Mouse (Mus musculus): ENCODE measurements around the gene Ppp1r14c.
"Not testable (repeated sequence)": the region's sequence is repeated elsewhere in the genome, so short reads cannot be mapped to it uniquely, and the experiment has no call there.

Ppp1r14c gene

DNA sequence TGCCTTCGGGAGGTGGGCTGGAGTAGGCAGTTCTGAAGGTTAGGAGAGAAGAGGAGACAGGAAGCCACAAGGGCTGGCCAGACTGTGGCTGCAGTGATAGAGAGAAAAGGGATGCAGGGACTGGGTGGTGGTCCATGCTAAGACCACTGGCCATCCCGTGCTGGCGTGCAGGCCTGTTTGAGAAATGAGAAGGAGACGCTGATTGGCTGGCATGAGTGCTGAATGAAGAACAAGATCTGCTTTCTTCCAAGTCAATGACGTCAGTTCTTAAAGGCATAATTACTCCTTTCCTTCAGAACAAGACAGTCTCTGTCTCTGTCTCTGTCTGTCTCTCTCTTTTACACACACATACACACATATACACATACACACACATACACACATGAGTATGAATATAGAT, 36.4 kb downstream of the Ppp1r14c start:
- no peak for DNase-seq (ENCODE audit: extremely low spot score, low spot score)

DNA sequence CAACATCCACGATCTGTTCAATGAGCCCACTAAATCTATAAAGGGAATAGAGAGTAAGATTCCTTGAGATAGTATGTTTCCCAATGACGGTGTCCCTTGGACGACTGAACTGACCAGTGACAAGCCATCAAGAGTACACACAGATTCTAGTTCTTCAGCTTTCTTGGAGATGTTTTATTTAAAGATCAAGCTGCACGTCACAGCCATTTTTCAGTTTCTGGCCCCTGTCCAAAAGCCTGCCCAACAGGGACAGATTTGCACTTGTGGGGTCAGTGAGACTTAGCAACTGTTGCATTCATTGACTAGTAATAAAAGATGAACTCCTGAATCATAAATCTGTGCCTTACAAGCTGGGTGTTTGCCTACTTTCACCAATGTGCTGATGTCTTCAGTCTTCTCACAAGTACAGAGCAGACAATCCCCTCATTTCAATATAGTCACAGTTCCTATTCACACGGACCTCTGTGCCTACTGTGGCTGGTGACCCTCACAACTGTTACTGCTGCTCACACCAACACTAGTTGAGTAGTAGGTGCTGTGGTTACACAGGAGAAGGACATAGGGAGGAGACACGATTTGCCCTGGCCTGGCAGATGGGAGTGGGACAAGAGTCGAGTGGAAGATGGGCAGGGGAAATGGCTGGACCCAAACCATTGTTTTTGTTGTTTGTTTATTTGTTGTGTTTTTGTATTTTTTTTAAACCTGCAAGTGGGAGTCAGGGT, 37.7 kb downstream of the Ppp1r14c start:
- no peak for DNase-seq (ENCODE audit: extremely low spot score, low spot score)

- DNase-seq (ENCODE audit: extremely low spot score, low spot score), result no peak
These were observed 38.5 kb downstream of the Ppp1r14c start for GRCm38 (mm10) chr10:3404362-3404761.

- no peak for DNase-seq (ENCODE audit: extremely low spot score, low spot score)
These were observed 40.4 kb downstream of the Ppp1r14c start for GRCm38 (mm10) chr10:3406280-3406679.

DNA sequence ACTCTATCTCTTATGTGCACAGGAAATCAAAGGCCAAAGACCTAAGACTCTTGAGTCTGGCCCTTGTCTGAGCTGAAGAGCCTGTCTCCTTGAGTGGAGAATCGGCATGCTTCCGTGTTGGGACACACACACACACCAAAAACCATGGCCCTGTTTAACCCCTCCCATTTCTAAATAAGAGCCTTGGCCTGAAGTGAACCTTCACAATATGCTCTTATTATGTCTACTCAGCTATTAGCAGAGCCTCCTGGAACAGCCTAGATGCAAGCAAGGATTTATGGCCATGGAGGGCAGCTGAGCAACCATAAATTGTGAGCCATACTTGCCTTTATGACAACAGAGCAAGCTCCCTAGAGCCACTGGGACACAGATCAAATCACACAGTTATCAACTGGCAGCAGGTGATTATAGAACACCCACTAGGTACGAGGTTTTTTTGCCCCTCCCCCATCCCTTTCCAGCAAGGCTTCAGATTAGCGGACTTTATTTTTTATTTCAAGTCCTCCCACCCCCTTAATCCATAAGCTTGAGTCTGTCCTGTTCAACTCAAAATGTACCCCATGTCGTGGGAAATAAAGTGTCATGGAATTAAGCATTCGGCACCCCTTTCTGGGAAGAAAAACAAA, 42.3 kb downstream of the Ppp1r14c start:
- DNase-seq (ENCODE audit: extremely low spot score, low spot score), result no peak

DNA sequence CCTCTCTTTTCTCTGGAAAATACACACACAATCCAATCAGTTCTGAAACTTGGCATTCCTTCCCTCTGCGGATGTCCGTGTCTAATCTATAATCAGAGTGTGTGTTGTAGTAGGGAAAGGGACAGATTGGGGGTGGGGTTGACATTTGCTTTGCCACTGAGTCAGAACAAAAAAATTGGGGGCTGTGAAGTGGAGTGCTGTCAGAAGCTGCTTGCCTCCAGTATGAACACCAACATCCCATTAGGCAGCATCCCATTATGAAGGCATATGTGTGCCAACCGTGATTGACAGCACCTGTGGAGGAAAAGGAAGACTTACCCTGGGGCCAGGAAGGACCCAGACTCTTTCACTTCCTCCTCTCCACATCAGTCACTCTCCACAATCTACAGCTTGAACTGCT, 42.8 kb downstream of the Ppp1r14c start:
- DNase-seq (ENCODE audit: extremely low spot score, low spot score), result no peak

- DNase-seq (ENCODE audit: extremely low spot score, low spot score), result no peak
These were observed 45.4 kb downstream of the Ppp1r14c start for GRCm38 (mm10) chr10:3411222-3411621.

DNA sequence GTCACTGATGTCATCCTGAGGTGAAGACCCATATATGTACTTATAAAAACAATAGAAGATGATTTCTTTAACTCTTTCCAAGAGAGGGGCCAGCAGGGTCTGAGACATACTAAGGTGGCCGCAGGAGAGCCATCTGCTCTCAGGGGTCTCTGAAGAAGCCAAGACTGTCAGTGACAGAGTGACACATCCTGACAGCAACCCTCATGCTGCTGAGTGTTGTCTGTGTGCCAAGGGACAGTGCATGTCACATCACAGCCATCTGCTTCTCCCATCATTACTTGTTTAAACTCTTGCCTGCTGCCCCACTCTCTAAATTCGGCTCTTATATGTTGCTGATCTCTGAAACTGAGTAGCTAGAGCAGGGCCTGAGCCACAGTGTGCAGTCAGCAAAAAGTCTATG, 45.8 kb downstream of the Ppp1r14c start:
- DNase-seq (ENCODE audit: extremely low spot score, low spot score), result no peak

DNA sequence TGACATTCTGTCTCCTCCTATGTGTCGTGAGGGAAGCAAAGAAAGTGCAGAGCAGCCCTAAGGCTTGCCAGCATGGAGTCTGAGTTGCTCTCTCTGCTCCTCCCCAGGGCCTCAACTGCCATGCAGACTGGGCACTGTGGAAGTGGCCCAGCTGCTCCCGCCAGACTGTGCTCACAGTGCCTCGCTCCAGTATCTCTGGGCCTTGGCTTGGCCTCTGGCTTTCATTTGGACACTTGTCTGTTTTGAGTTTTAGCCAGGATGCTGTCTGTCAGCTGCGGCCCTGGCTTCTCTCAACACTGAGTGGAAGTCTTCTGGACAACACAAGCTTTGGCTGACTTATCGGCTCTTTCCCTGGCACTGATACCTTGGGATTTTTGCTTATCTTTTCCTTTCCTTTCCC, 49.0 kb downstream of the Ppp1r14c start:
- no peak for DNase-seq (ENCODE audit: extremely low spot score, low spot score)

DNA sequence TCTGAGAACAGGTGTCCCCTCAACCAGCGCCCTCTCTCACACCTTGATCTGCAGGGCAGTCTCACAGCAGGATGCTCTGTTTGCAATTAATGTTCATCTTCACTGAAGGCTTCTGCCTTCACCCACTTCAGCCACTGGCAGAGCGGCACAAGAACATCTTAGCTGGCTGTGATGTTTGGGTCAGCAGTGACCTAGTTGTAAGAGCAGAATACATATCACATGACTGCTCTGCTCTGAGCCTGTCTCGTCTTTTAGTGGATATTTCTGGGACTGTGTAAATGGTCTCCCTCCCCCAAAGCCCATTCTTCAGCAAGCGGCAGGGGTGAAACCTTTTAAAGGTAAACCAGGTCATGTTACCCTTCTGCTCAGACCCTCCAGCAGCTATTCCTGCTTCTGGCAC, 50.7 kb downstream of the Ppp1r14c start:
- DNase-seq (ENCODE audit: extremely low spot score, low spot score), result no peak

DNA sequence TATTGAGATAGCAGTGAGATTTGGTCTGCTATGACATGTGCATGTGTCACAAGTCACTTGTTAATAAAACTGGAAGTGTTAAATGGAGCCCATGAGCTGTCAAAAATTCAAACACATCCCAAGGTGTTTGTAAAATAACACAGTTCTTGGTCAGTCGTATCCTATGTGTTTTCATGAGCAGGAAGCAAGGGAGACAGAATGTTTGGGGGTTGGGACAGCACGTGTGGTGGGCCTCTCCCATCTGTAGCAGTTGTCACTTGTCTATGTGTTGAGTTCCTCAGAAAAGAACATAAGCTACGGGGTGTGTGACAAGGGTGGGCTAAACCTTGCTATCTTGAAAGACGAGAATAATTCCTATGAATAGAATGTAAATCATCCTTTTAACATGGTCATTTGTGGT, 51.6 kb downstream of the Ppp1r14c start:
- no peak for DNase-seq (ENCODE audit: extremely low spot score, low spot score)

DNA sequence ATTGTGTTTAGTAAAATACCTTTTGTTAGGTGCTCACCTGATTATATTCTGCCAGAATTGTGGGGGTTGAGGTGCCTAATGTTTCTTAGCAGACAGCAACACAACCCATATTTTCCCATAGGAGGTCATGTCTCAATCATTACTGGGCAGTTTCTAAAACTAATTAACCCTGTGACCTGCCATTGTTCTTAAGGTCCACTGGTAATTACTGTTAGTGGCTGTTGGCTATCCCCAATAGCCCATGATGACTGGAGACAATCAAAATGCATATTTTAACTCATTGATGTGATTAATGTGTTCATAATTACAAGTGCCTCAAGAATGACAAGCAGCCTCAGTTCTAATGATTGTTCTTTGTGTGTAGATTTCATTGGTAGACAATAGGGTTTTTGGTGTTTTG, 58.2 kb downstream of the Ppp1r14c start:
- no peak for DNase-seq (ENCODE audit: extremely low spot score, low spot score)

GRCm38 (mm10) chr10:3427689-3428399, 62.0 kb downstream of the Ppp1r14c start:
- DNase-seq (ENCODE audit: extremely low spot score, low spot score), result no peak

GRCm38 (mm10) chr10:3434848-3435474, 69.1 kb downstream of the Ppp1r14c start:
- DNase-seq (ENCODE audit: extremely low spot score, low spot score), result no peak

- no peak for DNase-seq (ENCODE audit: extremely low spot score, low spot score)
These were observed 75.0 kb downstream of the Ppp1r14c start for GRCm38 (mm10) chr10:3440722-3441471.

- DNase-seq (ENCODE audit: extremely low spot score, low spot score), result not testable (repeated sequence)
These were observed 80.9 kb downstream of the Ppp1r14c start for GRCm38 (mm10) chr10:3446748-3447147.

GRCm38 (mm10) chr10:3448699-3449098, 82.8 kb downstream of the Ppp1r14c start:
- DNase-seq (ENCODE audit: extremely low spot score, low spot score), result no peak

DNA sequence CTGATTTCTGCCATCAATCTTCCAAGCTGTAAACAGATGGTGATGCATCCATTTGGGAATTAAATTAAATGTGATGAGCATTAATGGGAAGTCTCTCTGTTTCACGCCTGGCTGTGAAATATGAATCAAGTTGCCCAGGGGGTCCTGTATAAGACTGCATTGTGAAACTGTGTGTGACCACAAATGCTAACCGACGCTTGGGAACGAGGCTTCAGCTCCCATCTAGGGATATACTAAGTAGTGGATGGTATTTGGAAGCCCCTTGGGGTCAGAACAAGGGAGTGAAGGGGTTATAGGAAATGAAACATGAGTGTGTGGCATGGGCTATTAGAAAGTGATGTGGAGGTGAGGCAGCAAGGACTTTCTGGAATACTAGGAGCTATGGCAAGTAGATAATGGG, 86.1 kb downstream of the Ppp1r14c start:
- no peak for DNase-seq (ENCODE audit: extremely low spot score, low spot score)

GRCm38 (mm10) chr10:3452822-3453475, 87.1 kb downstream of the Ppp1r14c start:
- DNase-seq (ENCODE audit: extremely low spot score, low spot score), result no peak

GRCm38 (mm10) chr10:3458686-3459085, 92.8 kb downstream of the Ppp1r14c start:
- DNase-seq (ENCODE audit: extremely low spot score, low spot score), result no peak

DNA sequence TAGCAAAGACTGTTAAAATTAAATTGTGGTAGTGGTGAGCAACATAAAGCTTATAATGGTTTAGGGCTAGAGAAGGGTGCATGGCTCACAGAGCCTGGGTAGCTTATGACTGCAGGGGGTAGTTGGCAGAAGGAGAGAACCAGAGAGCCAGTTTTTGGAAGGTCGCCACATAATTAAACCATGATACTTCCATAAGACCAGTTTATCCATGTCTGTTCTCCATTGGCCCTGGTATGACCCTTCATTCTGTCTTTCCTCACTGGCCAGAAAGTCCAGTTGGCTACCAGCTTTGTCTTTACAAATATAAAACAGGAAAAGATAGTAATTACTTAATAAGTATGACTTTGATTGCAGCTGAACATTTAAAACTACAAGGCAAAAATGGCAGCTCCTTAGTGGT, 95.0 kb downstream of the Ppp1r14c start:
- no peak for DNase-seq (ENCODE audit: extremely low spot score, low spot score)

Data from neural tube, embryonic 10.5 days (tissue).